Mouse (Mus musculus): ENCODE data around the gene Acsl4.

Gene Acsl4

DNA sequence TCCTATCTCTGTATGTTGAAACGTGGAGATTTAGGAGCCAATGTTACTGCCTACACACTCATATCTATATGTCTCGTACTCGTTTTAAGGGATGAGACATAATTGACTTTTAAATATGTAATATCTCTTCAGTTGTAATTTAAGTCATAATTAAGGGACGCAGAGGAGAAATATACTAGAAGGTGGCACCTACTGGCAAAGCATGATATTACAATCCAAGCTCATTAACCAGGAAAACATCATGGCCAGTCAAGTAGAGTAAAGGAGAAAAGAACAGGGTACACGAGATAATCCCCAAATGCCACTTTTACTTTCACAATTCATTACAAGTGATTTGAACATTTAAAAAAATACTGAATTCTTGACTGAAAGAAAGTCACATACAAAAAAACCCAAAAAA, 31.9 kb downstream of the Acsl4 start:
- DNase-seq (ENCODE audit: low read depth, low spot score) = no peak

DNA sequence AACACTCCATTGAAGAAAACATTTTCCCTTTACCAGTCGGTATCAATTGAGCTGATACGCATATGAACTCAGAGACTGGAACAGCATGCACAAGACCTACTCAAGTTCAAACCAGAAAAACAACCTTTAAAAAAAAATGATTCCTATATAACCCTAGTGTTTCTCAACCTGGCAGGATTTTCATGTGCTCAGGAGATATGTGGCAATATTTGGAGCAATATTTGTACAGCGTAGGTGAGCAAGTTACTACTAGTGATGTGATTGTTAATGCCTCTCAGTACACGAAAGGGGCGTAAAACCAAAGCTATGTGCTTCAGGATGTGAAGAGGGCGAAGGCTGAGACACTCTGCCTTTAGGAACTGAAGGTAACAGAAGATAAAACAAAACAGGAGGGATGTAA, 54.1 kb downstream of the Acsl4 start:
- DNase-seq (ENCODE audit: low read depth, low spot score) = no peak

DNA sequence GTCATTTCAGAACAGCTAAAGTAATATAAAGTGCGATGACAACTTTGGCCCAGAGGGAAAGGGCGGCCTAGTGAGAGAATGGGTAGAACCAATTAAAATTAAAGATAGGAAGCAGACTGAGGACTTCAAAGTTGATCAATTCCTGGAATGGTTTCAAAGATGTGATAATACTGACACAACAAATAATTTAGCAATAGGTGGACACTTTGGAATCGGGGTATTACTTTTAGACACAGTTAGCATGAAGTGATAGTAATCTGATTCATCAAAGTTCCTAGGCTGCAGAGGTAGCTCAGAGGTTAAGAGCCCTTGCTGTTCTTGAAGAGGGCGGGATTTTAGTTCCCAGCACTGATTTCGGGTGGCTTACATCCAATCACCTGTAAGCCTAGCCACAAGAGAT, 54.8 kb downstream of the Acsl4 start:
- DNase-seq (ENCODE audit: low read depth, low spot score) = no peak

DNA sequence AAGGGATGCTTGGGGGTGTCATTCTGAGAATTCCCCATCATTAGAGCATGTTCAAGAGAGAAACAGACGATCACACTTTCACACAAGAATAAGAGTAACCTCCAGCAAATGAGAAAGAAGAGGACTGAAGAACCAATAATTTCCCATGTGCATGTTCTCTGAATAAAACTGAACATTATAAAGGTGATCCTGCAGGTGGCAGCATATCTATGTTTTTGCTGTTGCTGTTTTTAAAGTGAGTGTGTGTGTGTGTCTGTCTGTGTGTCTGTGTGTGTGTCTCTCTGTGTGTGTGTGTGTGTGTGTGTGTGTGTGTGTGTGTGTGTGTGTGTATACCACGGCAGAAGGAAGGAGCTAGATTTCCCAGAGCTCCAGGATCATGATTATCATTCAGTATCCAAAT, 64.6 kb downstream of the Acsl4 start:
- DNase-seq (ENCODE audit: low read depth, low spot score) = no peak

DNA sequence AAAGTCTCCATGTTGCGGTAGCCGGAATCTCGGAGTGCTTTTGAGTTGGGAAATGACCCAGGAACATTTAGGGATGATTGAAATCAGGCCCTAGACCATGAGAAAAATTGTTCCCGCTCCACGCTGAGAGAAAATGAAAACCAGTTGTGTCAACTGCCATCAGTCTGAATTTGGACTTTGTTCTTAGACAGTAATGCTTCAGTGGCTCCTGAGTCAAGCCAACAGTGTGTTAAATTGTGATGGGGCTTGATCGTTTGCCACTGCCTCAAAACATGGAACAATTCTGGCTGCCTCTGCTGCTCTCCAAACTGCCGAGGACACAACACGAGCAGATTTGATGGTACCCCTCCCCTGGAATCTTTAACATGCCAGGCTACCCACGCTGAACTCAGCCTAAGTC, 74.2 kb downstream of the Acsl4 start:
- DNase-seq (ENCODE audit: low read depth, low spot score) = no peak

DNA sequence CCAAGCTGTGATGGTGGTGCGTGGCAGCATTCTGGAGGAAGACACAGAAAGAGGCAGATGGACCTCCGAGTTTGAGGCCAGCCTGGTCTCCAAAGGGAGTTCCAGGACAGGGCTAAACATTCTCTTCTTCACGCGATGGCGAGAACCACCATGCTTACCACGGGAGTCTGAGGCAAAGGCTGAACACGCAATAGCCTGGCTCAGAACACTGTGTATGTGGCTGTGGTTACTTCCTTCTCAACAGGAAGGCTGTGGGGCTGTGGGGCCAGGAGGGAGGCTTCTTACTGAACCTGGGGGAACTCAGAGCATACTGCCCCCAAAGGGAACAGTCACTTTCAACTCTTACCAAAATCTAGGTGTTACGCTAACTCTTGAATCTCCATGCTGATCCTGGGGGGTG, 75.1 kb downstream of the Acsl4 start:
- DNase-seq (ENCODE audit: low read depth, low spot score) = no peak

DNA sequence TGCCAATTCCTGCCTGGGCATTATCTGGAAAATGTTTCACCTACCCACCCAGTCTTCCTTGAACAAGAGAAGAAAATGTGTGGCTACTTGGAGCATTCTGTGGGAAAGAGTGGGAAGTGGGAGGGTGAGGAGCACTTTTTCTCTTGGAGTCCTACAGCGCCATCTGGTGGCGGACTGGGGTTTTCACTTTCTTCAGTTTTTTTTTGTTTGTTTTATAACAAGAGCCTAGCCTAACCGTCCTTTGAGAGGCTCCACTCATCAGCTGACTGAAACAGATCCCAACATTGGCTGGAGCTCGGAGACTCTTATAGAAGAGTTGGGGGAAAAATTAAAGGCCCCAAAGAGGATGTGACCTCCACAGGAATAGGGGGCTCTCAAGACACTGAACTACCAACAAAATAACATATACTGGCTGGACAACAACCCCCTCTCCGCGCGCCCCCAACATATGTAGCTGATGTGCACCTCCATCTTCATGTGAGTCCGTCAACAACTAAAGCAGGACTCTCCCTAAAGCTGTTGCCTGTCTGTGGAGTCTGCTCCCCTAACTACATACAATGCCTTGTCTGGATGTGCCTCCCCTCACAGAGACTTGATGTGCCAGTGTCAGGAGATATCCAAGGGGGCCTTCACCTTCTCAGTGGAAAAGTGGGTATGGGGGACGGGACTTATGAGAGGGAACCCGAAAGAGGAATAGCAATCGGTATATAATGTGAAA, 75.9 kb downstream of the Acsl4 start:
- peak; percentile 62 for DNase-seq (ENCODE audit: low read depth, low spot score)

DNA sequence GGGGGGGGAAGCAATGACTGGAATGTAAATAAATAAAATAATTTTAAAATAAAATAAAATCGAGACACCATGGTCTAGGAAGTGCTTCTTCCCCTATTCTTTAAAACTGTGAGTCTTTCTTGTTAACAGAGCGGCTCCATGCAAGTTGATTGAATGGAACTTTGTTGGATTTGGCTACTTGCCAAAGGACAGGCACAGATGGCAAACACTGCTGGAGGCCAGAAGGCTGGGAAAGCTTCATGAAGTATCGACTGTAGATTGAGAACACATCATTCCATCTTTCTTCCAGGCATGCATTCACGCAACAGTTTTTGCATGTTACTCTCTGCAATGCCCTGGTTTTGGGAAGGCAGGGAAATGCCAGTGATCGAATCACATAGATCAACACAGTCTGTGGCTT, 79.9 kb downstream of the Acsl4 start:
- DNase-seq (ENCODE audit: low read depth, low spot score) = no peak

DNA sequence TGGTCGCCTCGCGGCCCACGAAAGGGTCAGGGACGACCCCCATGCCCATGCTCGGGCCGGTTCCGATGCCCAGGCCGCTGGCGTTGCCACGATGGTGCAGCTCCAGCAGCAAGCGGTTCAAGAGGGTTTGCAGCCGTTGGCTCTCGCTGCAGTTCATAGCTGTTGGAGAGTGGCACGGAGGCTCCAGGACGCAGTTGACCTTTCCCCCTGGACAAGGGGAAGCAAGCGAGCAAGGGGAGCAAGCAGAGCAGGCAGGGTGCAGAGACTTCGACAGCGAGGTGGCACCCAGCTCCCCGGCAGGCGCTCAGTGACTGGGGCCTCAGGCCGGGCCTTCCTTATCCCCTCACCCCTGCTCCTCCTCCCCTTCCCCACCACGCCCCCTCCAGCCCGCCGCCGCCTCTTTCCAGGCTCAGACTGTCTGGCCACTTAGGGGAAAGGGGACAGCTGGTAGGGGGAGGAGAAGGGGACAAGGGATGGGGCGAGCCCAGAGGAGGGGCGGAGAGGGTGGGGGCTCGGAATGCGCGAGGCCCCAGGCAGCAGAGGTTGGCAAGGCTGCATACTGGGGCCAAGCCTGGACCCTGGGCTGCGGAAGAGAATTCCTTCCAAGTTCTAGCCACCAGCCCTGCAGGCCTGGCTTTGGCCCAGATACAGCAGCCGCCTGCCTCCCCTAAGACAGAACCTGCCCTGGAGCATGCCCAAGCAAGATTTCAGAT, 84.3 kb downstream of the Acsl4 start, which contains the start of gene Kcne1l:
TSS of gene Kcne1l (minus strand) at position 426 of the 713 bp plus-strand sequence.
- no peak for DNase-seq (ENCODE audit: low read depth, low spot score)

DNA sequence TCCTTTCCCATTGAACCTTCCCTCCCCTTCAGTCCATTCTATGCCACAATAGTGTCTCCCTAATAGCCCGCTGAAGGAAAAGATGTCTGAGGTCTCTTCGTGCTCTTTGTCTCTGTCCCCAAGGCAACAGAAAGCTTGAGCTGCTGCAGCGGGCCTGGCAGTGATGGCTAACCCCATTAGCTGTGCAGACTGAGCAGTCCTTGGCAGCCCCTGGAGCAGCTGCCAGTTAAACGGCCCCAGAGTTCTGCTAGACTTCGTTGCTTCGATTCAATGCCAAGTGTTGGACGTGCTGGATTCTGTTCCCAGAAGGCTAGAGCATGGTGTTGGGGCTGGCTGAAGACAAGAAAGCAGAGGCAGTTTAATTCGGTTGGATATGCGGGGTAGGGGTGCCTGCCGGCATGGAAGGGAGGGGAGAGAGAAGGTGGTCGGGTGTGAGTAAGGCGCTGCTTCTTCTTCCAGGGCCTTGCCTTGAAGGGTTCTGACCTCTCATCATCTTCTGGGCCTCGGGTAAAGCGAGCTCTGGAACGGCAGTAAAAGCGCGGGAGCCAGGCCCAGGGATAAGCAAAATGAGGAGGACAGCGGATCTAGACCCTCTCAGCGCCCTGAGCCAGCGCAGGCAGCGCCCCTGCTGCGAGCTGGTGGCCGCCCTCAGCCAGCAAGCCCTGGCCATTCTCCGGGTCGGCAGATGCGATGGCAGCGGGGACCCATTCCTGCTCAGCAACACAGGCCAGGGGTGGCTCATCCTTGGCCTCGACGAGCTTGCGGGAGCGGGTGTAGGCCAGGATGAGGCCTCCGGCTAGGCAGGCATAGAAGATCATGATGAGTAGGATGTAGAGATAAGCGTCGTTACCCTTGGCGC, 85.1 kb downstream of the Acsl4 start:
- no peak for DNase-seq (ENCODE audit: low read depth, low spot score)

DNA sequence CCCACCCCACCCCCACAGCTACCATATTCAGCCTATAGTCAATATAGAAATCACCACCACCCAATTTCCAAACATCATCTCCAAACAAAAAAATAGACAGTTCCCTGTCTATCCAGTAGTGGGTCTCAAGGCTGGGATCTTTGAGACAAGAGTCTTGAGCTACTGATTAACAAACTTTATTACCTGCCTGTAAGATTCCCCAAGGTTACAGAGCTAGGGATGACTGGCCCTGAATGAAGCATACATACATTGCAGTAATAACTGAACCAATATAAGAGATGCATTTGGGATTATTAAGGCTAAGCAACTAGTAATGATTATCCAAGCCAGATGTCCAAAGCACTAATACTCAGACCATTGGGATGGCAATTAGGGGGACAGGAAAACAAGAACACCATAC, 85.7 kb downstream of the Acsl4 start:
- no peak for DNase-seq (ENCODE audit: low read depth, low spot score)

DNA sequence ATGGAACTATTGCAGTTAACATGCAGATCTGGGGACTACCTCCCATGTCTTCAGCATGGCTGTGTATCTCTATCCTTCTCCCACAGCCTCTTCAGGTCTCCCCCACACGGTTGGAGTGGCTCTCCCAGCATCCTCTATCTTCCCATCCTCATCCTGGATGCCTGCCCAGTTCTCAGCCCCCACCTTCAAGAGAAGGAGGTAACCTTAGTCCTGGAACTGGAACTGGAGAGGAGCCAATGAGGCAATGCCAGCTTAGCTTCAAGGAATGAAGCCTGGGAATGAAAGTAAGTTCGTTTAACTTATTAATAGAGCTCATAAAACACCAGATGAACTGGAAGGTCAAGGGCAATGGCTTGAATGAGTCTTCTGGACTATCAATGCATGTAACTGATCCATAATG, 86.9 kb downstream of the Acsl4 start:
- no peak for DNase-seq (ENCODE audit: low read depth, low spot score)

DNA sequence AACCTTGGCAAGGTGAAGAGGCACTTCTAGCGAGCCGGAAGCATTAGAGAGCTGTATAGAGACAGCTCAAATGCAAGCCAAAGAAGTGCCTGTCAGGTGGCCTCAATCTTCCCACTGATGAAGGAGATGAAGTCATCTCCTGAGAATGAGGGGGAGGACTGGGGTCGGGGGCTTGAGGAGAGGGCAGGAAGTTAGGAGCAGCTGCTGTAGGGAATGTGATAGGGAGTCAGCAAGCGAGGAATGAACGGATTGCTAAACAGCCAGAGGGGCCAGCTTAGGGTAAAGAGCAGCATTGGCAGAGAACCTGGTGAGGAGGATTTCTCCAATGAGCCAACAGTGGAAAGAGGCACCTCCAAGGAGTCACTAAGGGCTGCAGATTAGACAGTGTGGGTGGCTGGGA, 104.4 kb downstream of the Acsl4 start:
- DNase-seq (ENCODE audit: low read depth, low spot score) = no peak

DNA sequence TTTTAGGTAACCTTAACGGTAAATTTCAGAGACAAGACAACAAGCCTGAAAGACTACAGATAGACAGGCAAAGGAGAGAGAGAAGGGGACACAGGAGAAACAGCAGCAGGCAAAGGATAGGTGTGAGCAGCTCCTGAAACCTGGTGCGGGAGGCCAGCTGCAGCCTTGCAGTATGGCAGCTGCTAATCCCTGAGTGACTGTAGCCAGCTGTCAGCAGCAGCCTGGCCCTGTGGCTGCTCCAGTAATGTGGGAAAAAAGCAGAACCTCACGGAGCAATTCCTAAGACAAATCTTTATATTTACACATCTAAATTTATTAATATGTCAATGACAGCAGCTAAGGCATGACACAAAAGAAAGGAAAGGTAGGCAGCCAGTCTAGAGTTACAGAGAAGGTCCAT, 113.8 kb downstream of the Acsl4 start:
- no peak for DNase-seq (ENCODE audit: low read depth, low spot score)

DNA sequence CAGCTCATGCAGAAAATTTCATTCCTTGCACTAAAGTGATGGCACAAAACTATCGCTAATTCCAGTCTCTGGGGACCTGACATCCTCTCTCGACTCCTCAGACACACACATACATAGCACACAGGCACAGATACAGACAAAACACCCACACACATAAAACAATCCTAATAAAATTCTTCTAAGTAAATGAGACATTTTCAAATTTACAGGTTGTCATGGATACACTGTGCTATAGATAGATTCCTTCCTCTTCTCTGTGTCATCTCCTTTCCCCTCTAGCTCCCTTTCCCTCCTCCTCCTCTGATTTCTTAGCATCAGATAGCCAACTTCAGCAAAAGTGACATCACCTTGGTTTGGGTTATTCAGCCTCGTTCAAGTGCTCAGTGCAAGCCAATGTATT, 114.3 kb downstream of the Acsl4 start:
- no peak for DNase-seq (ENCODE audit: low read depth, low spot score)

Measured in telencephalon, adult 2 months (tissue).